Mouse (Mus musculus) embryonic fibroblast, embryonic 13.5 days (primary cell): ENCODE results near the gene Bcor.

Experiments
- CTCF ChIP-seq: IDR thresholded peaks from 2 replicates; pipeline ENCODE4 v1.5.1; 2011; ENCODE audit warnings: mild to moderate bottlenecking, control low read depth, low read length, moderate library complexity, borderline replicate concordance; ENCODE audit not compliant: insufficient read depth
- POLR2A ChIP-seq: IDR thresholded peaks from 2 replicates; pipeline ENCODE4 v1.6.1; 2011; ENCODE audit warnings: low read depth, mild to moderate bottlenecking, control low read depth, low read length, moderate library complexity

DNA sequence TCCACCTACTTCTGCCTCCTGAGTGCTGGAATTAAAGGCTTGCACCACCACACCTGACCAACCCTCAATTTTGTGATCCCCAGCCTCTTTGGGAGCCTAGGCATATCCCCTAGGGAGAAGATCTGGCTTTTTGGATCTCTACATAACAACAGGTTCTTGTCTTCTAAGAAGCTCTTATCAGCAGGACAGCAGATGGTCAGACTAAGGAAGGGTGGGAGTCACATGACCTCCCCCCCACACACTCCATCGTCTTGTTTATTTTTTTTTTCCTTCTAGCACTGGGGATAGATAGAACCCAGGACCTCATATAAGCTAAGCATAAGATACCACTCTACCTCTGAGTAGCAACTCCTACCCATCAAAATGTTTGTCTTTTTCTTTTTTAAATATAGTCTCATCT is 40.7 kb downstream of the Bcor start:
- no peak for TF ChIP-seq CTCF
- TF ChIP-seq POLR2A: no peak
